Mouse (Mus musculus) liver, embryonic 14.5 days (tissue): Measurements from ENCODE around the gene Ahcyl2.

ENCODE experiments used
- CTCF ChIP-seq: IDR thresholded peaks from 2 replicates; pipeline ENCODE4 v1.5.1; 2016; ENCODE audit warnings: antibody characterized with exemption, low read depth, control low read depth
- EP300 ChIP-seq: IDR thresholded peaks from 2 replicates; pipeline ENCODE4 v1.6.1; 2016; ENCODE audit warnings: antibody characterized with exemption, low read depth

DNA sequence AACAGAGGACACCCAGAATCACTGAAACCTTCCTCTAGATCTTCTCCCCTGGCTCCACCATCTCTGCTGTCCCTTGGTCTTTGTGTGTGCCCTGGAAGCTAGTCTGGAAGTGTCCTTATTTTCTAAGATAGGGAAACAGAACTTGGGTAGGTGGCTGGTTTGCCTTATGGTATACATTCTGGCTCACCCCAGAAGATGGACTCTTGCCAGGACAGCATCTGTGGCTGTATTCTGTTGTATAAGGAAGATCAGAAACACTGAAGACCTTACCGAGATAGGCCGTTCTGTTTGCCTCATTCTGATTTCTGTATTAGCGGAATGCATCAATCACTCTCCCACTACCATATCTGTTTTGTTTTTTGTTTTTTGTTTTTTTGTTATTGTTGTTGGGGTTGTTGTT, 142.8 kb downstream of the Ahcyl2 start:
- TF ChIP-seq CTCF (no peak), EP300 (no peak)
